In the genomic region with DNA sequence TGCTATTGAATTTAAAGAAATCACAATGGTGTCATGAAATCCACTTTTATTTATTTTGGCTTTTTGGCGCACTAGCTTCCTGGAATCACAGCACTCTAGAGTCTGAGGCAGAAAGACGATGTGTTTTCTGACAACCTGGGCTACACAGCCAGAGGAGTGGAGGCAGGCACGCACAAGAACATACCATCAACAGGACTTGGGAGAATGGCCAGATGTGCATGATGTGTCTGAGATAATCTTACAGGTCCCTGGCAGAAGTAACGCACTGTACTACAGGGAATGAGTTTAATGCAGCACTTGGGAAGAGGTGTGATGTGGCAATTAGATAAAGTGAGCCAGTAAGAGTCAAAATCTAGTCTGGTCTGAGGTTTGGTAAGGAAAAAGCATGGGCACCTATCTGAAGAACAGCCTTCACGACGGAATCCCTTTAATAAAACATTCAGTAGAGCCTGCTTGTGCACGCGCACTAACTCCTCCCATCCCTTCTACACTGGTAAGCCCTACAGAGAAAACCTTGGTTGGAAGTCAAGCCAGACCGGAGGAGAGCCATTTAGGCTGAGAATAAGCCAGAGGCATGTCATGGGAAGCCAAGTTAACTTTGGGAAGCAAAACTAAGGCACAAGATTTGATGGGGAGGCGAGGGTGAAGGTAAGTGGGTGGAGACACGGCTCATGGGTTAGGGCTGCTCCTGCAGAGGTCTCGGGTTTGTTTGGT, we compare ENCODE assay signal across 27 mouse cellular contexts. TPM values are rescaled to one million over a fixed set of nuclear protein-coding genes. Genes with fewer than 3 reads are reported as not detected.
DNase-seq lines count a peak whose midpoint lies in the region; ATAC-seq and TF ChIP-seq lines count a peak whose summit lies in the region.
"Had no signal": no experiment of that assay in that cellular context is flagged by ENCODE, and none has a peak within 500 bp of the region (broad histone marks: within the 10 kb centered on the region; RNA-seq: fewer than 3 reads in every experiment).

No protein-coding gene starts in this region.

- peaks cover 89% of the 10 kb centered on the region for H3K36me3 ChIP-seq in heart, embryonic 10.5 days
- peaks cover 42% of the 10 kb centered on the region for H3K36me3 ChIP-seq in liver, adult 2 months (ENCODE audit: control insufficient read depth, insufficient read depth, low read length)
- peaks cover 84% of the 10 kb centered on the region for H3K36me3 ChIP-seq in liver, postnatal 0 days (replicated peaks; ENCODE audit: insufficient read depth, low read length)

- TF ChIP-seq CTCF in liver, adult 2 months (IDR thresholded peaks at IDR 0.05; ENCODE audit: low read depth, low read length) = no peak
- TF ChIP-seq CTCF in liver, postnatal 0 days (IDR thresholded peaks at IDR 0.05; ENCODE audit: low read depth) = no peak

- intact Hi-C loops in heart, postnatal 36 days (cut with DNase I) = no loop called here

- no peaks in the 10 kb centered on the region for H3K27me3 ChIP-seq in heart, embryonic 10.5 days (ENCODE audit: insufficient read depth, poor library complexity, severe bottlenecking)
- no peaks in the 10 kb centered on the region for H3K27me3 ChIP-seq in liver, adult 2 months (ENCODE audit: control insufficient read depth, insufficient read depth, low read length)
- H3K27me3 ChIP-seq in liver, postnatal 0 days (ENCODE audit: insufficient read depth, low read length) = no peaks in the 10 kb centered on the region
- H3K27me3 ChIP-seq: embryonic facial prominence, embryonic 13.5 days; forebrain, embryonic 13.5 days; hindbrain, embryonic 12.5 days; hindbrain, embryonic 15.5 days had no signal

- H3K4me2 ChIP-seq in liver, postnatal 0 days (ENCODE audit: low read depth, low read length) = no peak overlapping the region
- H3K4me2 ChIP-seq: embryonic facial prominence, embryonic 13.5 days; forebrain, embryonic 13.5 days; heart, embryonic 11.5 days; hindbrain, embryonic 12.5 days; hindbrain, embryonic 15.5 days had no signal

- H3K79me2 ChIP-seq in liver, adult 2 months (ENCODE audit: control insufficient read depth, insufficient read depth, low read length) = no peaks in the 10 kb centered on the region

- peaks cover 1% of the 10 kb centered on the region; the same call in 1 of the 2 replicates for H3K4me1 ChIP-seq in heart, embryonic 10.5 days
- H3K4me1 ChIP-seq in liver, adult 2 months (ENCODE audit: control insufficient read depth, insufficient read depth, low read length) = peaks cover 2% of the 10 kb centered on the region
- no peaks in the 10 kb centered on the region for H3K4me1 ChIP-seq in liver, postnatal 0 days (ENCODE audit: insufficient read depth)
- H3K4me1 ChIP-seq: embryonic facial prominence, embryonic 13.5 days; forebrain, embryonic 13.5 days; hindbrain, embryonic 12.5 days; hindbrain, embryonic 15.5 days had no signal

- no peak for TF ChIP-seq POLR2A in liver, adult 2 months (IDR thresholded peaks at IDR 0.05; ENCODE audit: extremely low read depth, insufficient read depth, low read length)

- no peaks in the 10 kb centered on the region for H3K9me3 ChIP-seq in heart, embryonic 10.5 days
- H3K9me3 ChIP-seq in liver, postnatal 0 days (ENCODE audit: low read length) = no peaks in the 10 kb centered on the region
- H3K9me3 ChIP-seq: embryonic facial prominence, embryonic 10.5 days; embryonic facial prominence, embryonic 13.5 days; forebrain, embryonic 13.5 days; hindbrain, embryonic 12.5 days; hindbrain, embryonic 15.5 days had no signal

- no peak overlapping the region for H3K27ac ChIP-seq in heart, embryonic 10.5 days
- 0 out of 2 replicates have a peak overlapping the region, but pooled peaks have one; percentile 3 for H3K27ac ChIP-seq in liver, adult 2 months (replicated peaks; ENCODE audit: insufficient read depth, low read depth, low read length)
- no peak overlapping the region for H3K27ac ChIP-seq in liver, postnatal 0 days (ENCODE audit: low read depth)
- H3K27ac ChIP-seq: embryonic facial prominence, embryonic 10.5 days; embryonic facial prominence, embryonic 13.5 days; forebrain, embryonic 13.5 days; gastrocnemius, adult 2 months; heart, adult 2 months; hindbrain, embryonic 12.5 days; hindbrain, embryonic 15.5 days had no signal

- H3K4me3 ChIP-seq in heart, embryonic 10.5 days = no peak overlapping the region
- H3K4me3 ChIP-seq in liver, adult 2 months (ENCODE audit: insufficient read depth, low read depth, low read length) = no peak overlapping the region
- no peak overlapping the region for H3K4me3 ChIP-seq in liver, postnatal 0 days (ENCODE audit: low read depth, low read length)
- H3K4me3 ChIP-seq: embryonic facial prominence, embryonic 10.5 days; embryonic facial prominence, embryonic 13.5 days; erythroblast, embryonic 14.5 days; forebrain, embryonic 13.5 days; gastrocnemius, adult 2 months; heart, adult 2 months; hindbrain, embryonic 12.5 days; hindbrain, embryonic 15.5 days had no signal

- DNase-seq in heart, embryonic 10.5 days (ENCODE audit: low spot score) = peak; percentile 71
- DNase-seq in heart, postnatal 36 days = no peak
- peak; percentile 39 for DNase-seq in liver, adult 2 months (ENCODE audit: extremely low read depth, low read depth, low spot score)
- DNase-seq in liver, postnatal 0 days = no peak
- DNase-seq in MN1 (ENCODE audit: low spot score) = peak; percentile 58
- no peak for DNase-seq in layer of hippocampus, postnatal 36 days
- DNase-seq: adrenal gland, adult 8-10 months; adrenal gland, postnatal 25 days; cerebellum, adult 11-12 months; cerebellum, adult 8-10 months; cerebellum, postnatal 10 days; cerebellum, postnatal 36 days; embryo, embryonic 11 days; gastrocnemius, adult 2 months; gastrocnemius, postnatal 14 days; heart, postnatal 10 days had no signal

- TF ChIP-seq EP300 in liver, postnatal 0 days (IDR thresholded peaks at IDR 0.05; ENCODE audit: low read depth) = no peak

- ATAC-seq in liver, postnatal 0 days = no peak
- ATAC-seq: activated CD4-positive, CD25-positive, alpha-beta regulatory T cell, adult 4 months; CD4-positive, CD25-positive, alpha-beta regulatory T cell, adult 4 months; forebrain, embryonic 13.5 days; forebrain, embryonic 16.5 days had no signal

- no peak overlapping the region for H3K9ac ChIP-seq in liver, adult 2 months (ENCODE audit: low read depth, low read length)
- H3K9ac ChIP-seq in liver, postnatal 0 days (replicated peaks) = no peak overlapping the region
- H3K9ac ChIP-seq: embryonic facial prominence, embryonic 13.5 days; forebrain, embryonic 13.5 days; hindbrain, embryonic 12.5 days; hindbrain, embryonic 15.5 days had no signal

- WGBS in heart, embryonic 10.5 days = 89% methylated on average over 12 of the region's 12 CpGs
- WGBS in liver, adult 2 months = 79% methylated on average over 12 of the region's 12 CpGs
- 89% methylated on average over 12 of the region's 12 CpGs for whole genome bisulfite sequencing in liver, postnatal 0 days (ENCODE audit: insufficient replicate concordance)

RNA-seq across cellular contexts. Expression of a gene that starts 28.6 kb away (rescaled TPM):
- polyA plus RNA-seq in heart, embryonic 10.5 days (2016; fragmentation: Nextera tagmentation; extraction: Ambion mirVana) = 10.7 and 13.7 TPM in 2 replicates
- 10 to 100 TPM; 33.6 to 35.1 TPM for total RNA-seq in heart, postnatal 36 days (2021)
- total RNA-seq in liver, adult 2 months (2014; rRNA removed) = 12.0 and 12.1 TPM in 2 replicates
- 9.8 and 12.5 TPM in 2 replicates for polyA plus RNA-seq in liver, adult 2 months (2012; rRNA removed)
- 8.5 and 11.4 TPM in 2 replicates for polyA plus RNA-seq in liver, postnatal 0 days (2015; fragmentation: Nextera tagmentation; extraction: Ambion mirVana)
- total RNA-seq in layer of hippocampus, postnatal 36 days (2021) = 10 to 100 TPM; 57.7 to 62.8 TPM

Comparison
In these comparisons a context has a peak if more than half of its experiments do, and no peak if none do; other contexts are left out.
1. DNase-seq: peak in heart, embryonic 10.5 days (single experiment), liver, adult 2 months (single experiment) and MN1 (single experiment); none in heart, postnatal 36 days (0 of 2), liver, postnatal 0 days (single experiment) and layer of hippocampus, postnatal 36 days (0 of 2).